Mouse (Mus musculus): ENCODE results near the gene Nat8f2. TPM values are rescaled to one million over a fixed set of nuclear protein-coding genes. Genes with fewer than 3 reads are reported as not detected.
"Not testable (repeated sequence)": the region's sequence is repeated elsewhere in the genome, so short reads cannot be mapped to it uniquely, and the experiment has no call there.

Gene Nat8f2
- polyA plus RNA-seq, 1 experiment = 0.03 TPM

GRCm38 (mm10) chr6:85863840-85864239 lies 5.1 kb downstream of the Nat8f2 start:
- no peak for DNase-seq (ENCODE audit: low spot score)

- no peak for DNase-seq (ENCODE audit: low spot score)
Measured at GRCm38 (mm10) chr6:85863136-85863535, 5.8 kb downstream of the Nat8f2 start.

GRCm38 (mm10) chr6:85862565-85862964 lies 6.4 kb downstream of the Nat8f2 start:
- no peak for DNase-seq (ENCODE audit: low spot score)

DNA sequence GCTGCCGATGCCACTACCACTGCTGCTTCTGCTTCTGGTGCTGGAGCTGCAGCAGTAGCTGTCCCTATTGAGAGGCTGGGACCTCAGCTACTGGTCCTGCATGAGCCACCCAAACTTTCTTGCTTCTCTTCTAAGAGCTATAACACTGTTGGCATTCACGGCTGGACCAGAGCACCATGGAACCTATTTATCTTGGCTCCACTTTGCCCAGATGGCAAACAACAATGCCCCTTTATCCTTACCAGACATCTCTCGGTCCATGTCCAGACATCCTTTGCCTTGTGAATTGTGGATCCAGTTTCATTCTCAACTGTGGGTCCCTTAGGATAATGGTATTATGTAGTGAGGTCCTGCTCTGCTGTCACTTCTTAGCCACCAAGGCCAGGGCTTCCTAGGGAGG lies 7.7 kb downstream of the Nat8f2 start:
- no peak for DNase-seq (ENCODE audit: low spot score)

GRCm38 (mm10) chr6:85856194-85856678 lies 12.7 kb downstream of the Nat8f2 start:
- no peak for DNase-seq (ENCODE audit: low spot score)

DNA sequence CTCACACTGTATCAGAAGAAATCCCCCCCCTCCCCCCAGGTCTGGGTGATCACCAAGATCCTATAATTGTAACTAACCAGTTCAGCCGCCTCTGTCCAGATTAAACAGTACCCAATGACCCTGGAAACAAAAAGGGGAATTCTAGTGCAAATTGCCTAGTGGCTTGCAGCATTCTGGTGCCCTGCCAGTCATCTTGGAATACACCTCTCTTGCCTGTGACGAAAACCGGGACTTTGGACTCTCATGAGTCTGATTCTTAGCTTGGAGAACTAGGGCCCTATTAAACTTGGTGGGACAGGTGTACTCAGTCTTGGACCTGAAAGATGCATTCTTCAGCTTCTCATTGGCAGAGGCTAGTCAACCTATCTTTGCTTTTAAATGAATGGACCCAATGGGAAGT lies 15.5 kb downstream of the Nat8f2 start:
- DNase-seq (ENCODE audit: low spot score) = no peak

- DNase-seq (ENCODE audit: low spot score) = no peak
Measured at GRCm38 (mm10) chr6:85851062-85851773, 17.7 kb downstream of the Nat8f2 start.

DNA sequence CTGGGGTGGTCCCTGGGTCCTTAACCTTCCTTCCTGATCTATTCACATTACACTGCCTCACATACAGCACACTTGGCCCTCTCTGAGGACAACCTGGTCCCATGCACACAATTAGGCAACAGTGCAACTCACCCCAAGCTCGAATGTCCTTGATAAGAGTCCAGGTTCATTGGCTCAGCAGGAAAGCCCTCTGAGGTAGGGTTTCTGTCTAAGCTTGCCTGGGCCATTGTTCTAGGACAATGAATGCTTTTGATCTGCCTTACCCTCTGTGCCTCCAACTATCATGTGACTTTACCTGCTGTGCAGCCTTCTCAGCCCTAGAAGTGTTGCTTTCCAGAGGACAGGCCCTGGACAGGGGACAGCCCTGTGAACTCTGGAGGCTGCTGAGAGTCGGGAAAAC lies 19.7 kb downstream of the Nat8f2 start:
- DNase-seq (ENCODE audit: low spot score) = no peak

GRCm38 (mm10) chr6:85848140-85848539 lies 20.8 kb downstream of the Nat8f2 start:
- no peak for DNase-seq (ENCODE audit: low spot score)

DNA sequence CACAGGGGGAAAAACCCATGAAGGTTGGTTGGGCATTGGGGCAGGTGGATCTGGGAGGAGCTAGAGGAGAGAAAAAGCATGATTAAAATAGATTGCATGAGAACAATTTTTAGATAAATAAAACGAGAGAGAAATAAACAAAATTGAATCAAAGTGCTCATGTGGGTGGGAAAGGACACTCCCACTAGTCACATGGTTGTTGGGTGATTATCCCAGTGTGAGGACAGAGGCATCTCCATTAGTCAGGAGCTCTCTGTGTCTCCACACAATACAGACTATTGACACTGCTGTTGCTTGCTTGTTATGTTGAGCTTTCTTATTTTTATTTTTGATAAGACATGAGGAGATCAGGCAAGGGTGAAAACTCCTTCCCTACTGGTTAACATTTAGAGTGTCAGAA lies 22.0 kb downstream of the Nat8f2 start:
- DNase-seq (ENCODE audit: low spot score) = no peak

- not testable (repeated sequence) for DNase-seq (ENCODE audit: low spot score)
Measured at GRCm38 (mm10) chr6:85843677-85844458, 25.1 kb downstream of the Nat8f2 start.

DNA sequence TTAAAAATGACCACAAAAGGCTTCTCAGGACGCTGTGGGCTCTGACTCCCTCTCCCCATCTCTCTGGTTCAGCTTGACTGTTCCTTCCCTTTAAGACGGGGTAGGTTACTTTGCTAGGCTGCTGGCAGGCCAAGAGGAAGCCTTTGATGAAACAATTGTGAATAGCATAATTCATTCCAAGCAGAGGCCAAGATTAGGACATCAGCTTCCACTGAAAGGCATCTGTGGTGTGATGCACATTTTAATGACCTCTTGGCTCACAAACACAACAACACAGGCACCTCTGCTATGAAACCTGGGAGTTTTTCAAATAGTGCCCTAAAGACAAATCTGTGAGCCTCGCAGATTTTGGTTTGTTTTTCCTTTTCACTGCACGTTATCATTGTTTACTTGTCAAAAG lies 29.0 kb downstream of the Nat8f2 start:
- DNase-seq (ENCODE audit: low spot score) = no peak

GRCm38 (mm10) chr6:85838674-85839073 lies 30.3 kb downstream of the Nat8f2 start:
- no peak for DNase-seq (ENCODE audit: low spot score)

DNA sequence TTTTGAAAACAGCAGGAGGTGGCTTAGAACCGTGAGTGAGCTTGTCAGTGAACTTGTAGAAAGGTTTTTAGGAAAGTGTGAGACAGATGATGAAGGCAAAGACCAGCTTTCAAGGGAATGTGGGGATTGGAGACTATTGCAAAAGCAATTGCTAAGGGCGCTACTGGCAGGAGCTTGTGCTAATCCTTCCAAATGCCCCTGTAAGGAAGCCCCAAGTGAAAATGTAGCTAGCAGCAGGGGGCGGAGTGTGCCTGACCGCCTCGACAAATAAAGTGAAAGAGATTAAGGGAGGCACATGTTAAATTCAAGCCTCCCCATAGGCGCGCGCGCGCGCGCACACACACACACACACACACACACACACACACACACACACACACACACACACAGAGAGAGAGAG lies 31.7 kb downstream of the Nat8f2 start:
- not testable (repeated sequence) for DNase-seq (ENCODE audit: low spot score)

GRCm38 (mm10) chr6:85836827-85837226 lies 32.1 kb downstream of the Nat8f2 start:
- not testable (repeated sequence) for DNase-seq (ENCODE audit: low spot score)

DNA sequence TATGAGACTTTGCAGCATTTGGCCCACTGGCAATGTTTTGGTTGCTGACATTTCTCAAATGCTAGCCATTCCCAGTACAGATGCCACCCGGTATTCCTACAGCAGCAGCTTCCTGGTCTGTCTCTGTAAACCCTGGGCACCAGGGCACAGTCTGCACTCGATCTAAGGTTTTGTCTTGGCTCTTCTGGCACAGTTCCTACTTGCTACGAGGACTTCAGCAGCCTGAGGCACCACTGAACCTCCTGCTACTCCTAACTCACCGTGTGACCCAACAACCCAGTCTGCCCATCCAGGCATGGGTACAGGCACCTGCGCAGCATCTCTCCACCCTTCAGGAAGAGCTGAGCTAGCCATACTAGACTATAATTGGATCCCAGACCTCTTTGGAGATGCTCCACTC lies 32.9 kb downstream of the Nat8f2 start:
- not testable (repeated sequence) for DNase-seq (ENCODE audit: low spot score)

DNA sequence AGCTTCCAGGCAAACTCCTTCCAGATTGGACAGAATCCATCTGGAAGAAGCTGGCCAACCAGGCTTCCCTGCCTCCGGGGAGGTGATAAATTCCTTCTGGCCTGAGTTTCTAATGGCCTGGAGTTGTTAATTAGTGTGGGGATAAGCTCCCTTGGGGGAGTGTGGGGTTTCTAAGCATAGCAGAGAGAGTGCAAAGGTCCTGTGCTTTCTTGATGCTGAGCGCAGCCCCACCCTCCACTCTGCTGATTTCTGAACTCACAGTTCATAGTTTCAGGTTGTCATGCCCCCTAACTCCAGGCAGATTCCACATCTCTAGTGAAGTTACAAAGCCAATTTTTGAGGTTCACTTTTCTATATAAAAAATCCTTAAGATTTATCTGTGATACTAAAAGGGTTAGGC lies 33.9 kb downstream of the Nat8f2 start:
- DNase-seq (ENCODE audit: low spot score) = not testable (repeated sequence)

- DNase-seq (ENCODE audit: low spot score) = not testable (repeated sequence)
Measured at GRCm38 (mm10) chr6:85834504-85835100, 34.4 kb downstream of the Nat8f2 start.

DNA sequence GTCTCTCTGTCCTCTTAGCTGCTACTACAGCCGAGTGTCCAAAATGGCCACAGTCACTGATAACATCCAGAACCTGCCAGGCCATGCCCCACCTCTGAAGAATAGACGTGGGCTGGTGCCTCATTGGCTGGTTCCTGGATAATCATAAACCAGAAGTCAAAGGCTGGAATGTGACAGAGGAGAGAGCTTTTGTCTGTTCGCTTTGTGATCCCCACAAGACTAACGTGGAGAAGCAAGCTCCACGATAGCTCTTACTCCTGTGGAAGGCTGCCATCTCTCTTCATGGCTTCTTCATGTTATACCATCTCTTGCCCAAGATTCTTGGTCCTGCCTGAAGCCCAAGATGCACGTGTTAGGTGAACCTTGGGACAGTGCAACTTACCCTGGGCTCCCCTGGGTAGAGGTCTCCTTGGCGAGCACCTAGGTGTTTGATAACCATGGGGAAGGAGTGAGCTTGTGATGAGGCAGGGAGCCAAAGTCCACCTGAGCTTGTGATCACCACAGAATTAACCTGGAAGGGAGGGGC lies 37.1 kb downstream of the Nat8f2 start, which contains the start of gene Nat8:
Nat8 (minus strand) TSS at position 287 of the 526 bp plus-strand sequence.
- no peak for DNase-seq (ENCODE audit: low spot score)

DNA sequence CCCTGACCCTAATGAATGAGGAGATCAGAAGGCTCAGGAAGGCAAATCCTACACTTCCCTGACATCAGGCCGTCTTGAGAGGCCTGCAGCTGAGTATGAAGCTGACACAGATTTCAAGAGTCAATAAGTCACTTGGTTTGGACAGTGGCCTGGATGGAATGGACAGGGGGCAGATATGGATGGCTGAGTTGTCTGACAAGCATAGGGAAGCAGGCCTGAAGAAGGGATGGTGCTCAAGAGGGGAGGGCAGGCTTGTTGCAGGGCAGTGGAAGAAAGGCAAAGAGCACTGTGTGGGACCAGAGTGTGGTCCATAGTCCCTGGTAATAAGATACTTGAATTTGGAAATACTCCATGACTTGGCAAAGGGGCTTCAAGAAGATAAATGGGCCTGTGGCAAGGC lies 39.5 kb downstream of the Nat8f2 start:
- no peak for DNase-seq (ENCODE audit: low spot score)

DNA sequence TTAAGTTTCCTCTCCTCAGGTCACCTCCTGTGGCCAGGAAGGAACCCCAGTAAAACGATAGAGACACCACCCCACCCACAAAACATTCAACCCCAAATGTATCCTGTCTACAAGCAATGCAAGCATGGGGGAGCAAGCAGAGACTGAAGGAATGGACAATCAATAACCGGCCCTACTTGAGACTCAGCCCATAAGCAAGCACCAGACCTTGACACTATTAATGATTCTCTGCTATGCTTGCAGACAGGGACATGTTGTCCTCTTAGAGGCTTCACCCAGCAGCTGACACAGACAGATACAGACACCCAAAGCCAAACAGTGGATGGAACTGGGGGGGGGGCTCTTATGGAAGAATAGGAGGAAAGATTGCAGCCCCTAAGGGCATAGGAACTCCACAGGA lies 43.1 kb downstream of the Nat8f2 start:
- no peak for DNase-seq (ENCODE audit: low spot score)

DNA sequence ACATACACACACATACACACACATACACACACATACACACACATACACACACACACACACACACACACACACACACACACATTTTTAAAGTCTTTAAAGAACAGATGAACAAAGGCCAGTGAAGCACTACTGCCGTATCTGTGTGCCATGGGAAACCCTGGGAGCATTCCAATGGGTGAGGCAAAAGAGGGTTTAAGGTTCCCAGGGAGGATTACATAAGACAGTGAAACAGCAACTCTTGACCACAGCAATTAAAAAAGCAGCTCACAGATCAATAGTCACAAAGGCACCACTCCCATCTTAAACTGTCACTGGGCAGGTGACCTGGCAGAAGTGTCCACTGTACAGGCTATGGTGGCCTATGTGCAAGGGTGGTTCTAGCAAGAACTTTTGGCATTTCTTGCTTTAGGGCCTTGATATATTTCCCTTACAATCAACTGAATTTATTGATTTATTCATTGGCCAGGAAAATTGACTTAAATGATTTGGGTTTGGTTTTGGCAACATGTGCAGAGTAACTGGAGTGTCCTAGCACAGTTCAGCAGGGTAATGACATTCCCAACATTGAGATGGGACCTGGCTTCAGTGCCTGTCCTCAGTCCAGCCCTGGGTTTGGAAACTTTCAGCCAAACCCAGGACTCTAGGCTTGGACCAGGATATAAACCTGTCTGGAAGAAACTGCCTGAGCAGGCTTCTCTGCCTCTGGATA lies 45.4 kb downstream of the Nat8f2 start:
- DNase-seq (ENCODE audit: low spot score) = no peak
